Comparison of ENCODE assay signal across 9 mouse cellular contexts in the genomic region with DNA sequence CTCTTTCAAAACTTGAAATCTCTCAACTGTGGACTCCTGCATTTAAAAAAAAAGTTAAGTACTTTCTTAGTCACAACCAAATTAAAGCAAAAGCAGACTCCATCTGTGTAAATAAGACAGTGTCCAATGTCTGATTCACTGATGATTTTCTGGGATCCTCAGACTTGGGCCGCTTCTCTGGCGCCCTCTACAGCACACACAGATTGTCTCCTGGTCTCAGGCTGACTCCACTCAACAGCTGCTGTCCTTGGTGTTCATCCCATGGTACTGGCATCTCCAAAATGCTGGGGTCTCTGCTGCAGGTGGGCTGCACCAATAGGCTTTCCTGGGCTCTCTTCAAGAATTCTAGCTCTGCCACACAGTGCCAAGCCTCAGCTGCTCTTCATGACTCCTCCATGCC. TPM values are rescaled to one million over a fixed set of nuclear protein-coding genes. Genes with fewer than 3 reads are reported as not detected.
DNase-seq lines count a peak whose midpoint lies in the region; TF ChIP-seq lines count a peak whose summit lies in the region.
"Had no signal": no experiment of that assay in that cellular context is flagged by ENCODE, and none has a peak within 500 bp of the region (broad histone marks: within the 10 kb centered on the region; RNA-seq: fewer than 3 reads in every experiment).

No protein-coding gene starts in this region.

- intact Hi-C loops in gastrocnemius, adult 2 months (cut with DNase I) = loop anchor here (1.0 to 5.0 kb wide), 2 partner anchors 218 to 238 kb away; no protein-coding TSS in a partner anchor

- DNase-seq in gastrocnemius, adult 2 months = peak; percentile 60
- no peak for DNase-seq in gastrocnemius, postnatal 25 days
- DNase-seq in 3T3-L1 (ENCODE audit: low read depth, low spot score) = peak; percentile 84
- DNase-seq in adrenal gland, adult 2 months = peak; percentile 78
- DNase-seq in embryo, embryonic 9.5 days (ENCODE audit: extremely low spot score) = peak; percentile 42
- peak; percentile 83 for DNase-seq in kidney, postnatal 10 days
- DNase-seq in lung, postnatal 14 days = peak; percentile 70
- peak; percentile 44 for DNase-seq in thymus, postnatal 25 days

- H3K4me3 ChIP-seq in gastrocnemius, adult 2 months = no peak overlapping the region

- H3K27ac ChIP-seq in gastrocnemius, adult 2 months = no peak overlapping the region

- TF ChIP-seq CTCF in gastrocnemius, adult 2 months (IDR thresholded peaks at IDR 0.05) = peak; percentile 80

RNA-seq across cellular contexts. Expression of a gene that starts 24.5 kb away (rescaled TPM):
- 10 to 100 TPM; 51.9 TPM for total RNA-seq in gastrocnemius, adult 2 months (2021)
- 10 to 100 TPM; 47.3 to 50.6 TPM for total RNA-seq in gastrocnemius, postnatal 25 days (2021)
- 10 to 100 TPM; 61.4 to 70.3 TPM for total RNA-seq in adrenal gland, adult 2 months (2021)
- 84.4 and 95.2 TPM in 2 replicates for polyA plus RNA-seq in adrenal gland, adult 2 months (2012; rRNA removed)

RNA-seq across cellular contexts. Expression of a gene that starts 36.6 kb away (rescaled TPM):
- 100 to 1,000 TPM; 112 to 209 TPM for total RNA-seq in gastrocnemius, adult 2 months (2021)
- total RNA-seq in gastrocnemius, postnatal 25 days (2021) = 100 to 1,000 TPM; 134 to 161 TPM
- total RNA-seq in adrenal gland, adult 2 months (2021) = 100 to 1,000 TPM; 303 to 325 TPM
- 163 and 182 TPM in 2 replicates for polyA plus RNA-seq in adrenal gland, adult 2 months (2012; rRNA removed)

RNA-seq across cellular contexts. Expression of a gene that starts 38.1 kb away (rescaled TPM):
- total RNA-seq in gastrocnemius, adult 2 months (2021) = 1 to 10 TPM; 6.8 to 7.9 TPM
- 1 to 10 TPM; 6.7 to 7.3 TPM for total RNA-seq in gastrocnemius, postnatal 25 days (2021)
- 10 to 100 TPM; 22.8 to 24.0 TPM for total RNA-seq in adrenal gland, adult 2 months (2021)
- polyA plus RNA-seq in adrenal gland, adult 2 months (2012; rRNA removed) = 26.4 and 33.6 TPM in 2 replicates

RNA-seq across cellular contexts. Expression of a gene that starts 39.0 kb away (rescaled TPM):
- total RNA-seq in gastrocnemius, adult 2 months (2021) = not detected
- not detected for total RNA-seq in gastrocnemius, postnatal 25 days (2021)
- under 1 TPM; 0.09 to 0.10 TPM for total RNA-seq in adrenal gland, adult 2 months (2021)
- not detected in 2 replicates for polyA plus RNA-seq in adrenal gland, adult 2 months (2012; rRNA removed)
- polyA plus RNA-seq: heart, embryonic 16.5 days had no signal

RNA-seq across cellular contexts. Expression of a gene that starts 53.0 kb away (rescaled TPM):
- 1 to 10 TPM; 1.4 to 2.2 TPM for total RNA-seq in gastrocnemius, adult 2 months (2021)
- 1 to 10 TPM; 1.0 to 1.5 TPM for total RNA-seq in gastrocnemius, postnatal 25 days (2021)
- 1 to 10 TPM; 2.1 to 3.7 TPM for total RNA-seq in adrenal gland, adult 2 months (2021)
- polyA plus RNA-seq in adrenal gland, adult 2 months (2012; rRNA removed) = 1.8 and 4.1 TPM in 2 replicates
